Mouse (Mus musculus) hindbrain, embryonic 14.5 days (tissue): ENCODE measurements around the gene Fam71d. TPM values are rescaled to one million over a fixed set of nuclear protein-coding genes. Genes with fewer than 3 reads are reported as not detected.

Experiments used
- ATAC-seq: fragments of 200-750 bp; cut with Nextera tagmentation; 2 replicates; pipeline ENCODE4 v1.8.0; 2017; ENCODE audit warnings: moderate number of reproducible peaks, mild to moderate bottlenecking, moderate TSS enrichment, moderate library complexity; ENCODE audit not compliant: low FRiP score
- DNase-seq: peaks from one replicate; pipeline ENCODE4 v3.0.0-alpha.2; 2015; ENCODE audit warnings: low spot score
- H3K27ac ChIP-seq: fragments of 300-500 bp; sonication (generic); 2 replicates; pipeline ENCODE4 v1.5.1; 2014; ENCODE audit warnings: mild to moderate bottlenecking, moderate library complexity
- H3K27me3 ChIP-seq: fragments of 300-500 bp; sonication (generic); 2 replicates; pipeline ENCODE4 v1.6.1; 2014; ENCODE audit warnings: mild to moderate bottlenecking, low read length, mixed read lengths; ENCODE audit not compliant: control insufficient read depth, insufficient read depth
- H3K36me3 ChIP-seq: fragments of 300-500 bp; sonication (generic); replicated peaks from 2 replicates; pipeline ENCODE4 v1.6.1; 2014; ENCODE audit not compliant: control insufficient read depth, insufficient read depth
- H3K4me1 ChIP-seq: fragments of 300-500 bp; sonication (generic); replicated peaks from 2 replicates; pipeline ENCODE4 v1.6.1; 2014; ENCODE audit warnings: antibody characterized with exemption, low read length, mixed read lengths; ENCODE audit not compliant: control insufficient read depth, insufficient read depth
- H3K4me2 ChIP-seq: fragments of 300-500 bp; sonication (generic); replicated peaks from 2 replicates; pipeline ENCODE4 v1.6.1; 2014; ENCODE audit warnings: mild to moderate bottlenecking, moderate library complexity
- H3K4me3 ChIP-seq: fragments of 300-500 bp; sonication (generic); replicated peaks from 2 replicates; pipeline ENCODE4 v1.5.1; 2014; ENCODE audit warnings: mild to moderate bottlenecking, low read length
- H3K9ac ChIP-seq: fragments of 300-500 bp; sonication (generic); 2 replicates; pipeline ENCODE4 v1.6.1; 2014
- H3K9me3 ChIP-seq: fragments of 300-500 bp; sonication (generic); 2 replicates; pipeline ENCODE4 v1.6.1; 2016; ENCODE audit warnings: low read length; ENCODE audit not compliant: control insufficient read depth
- WGBS: fragments of 180-500 bp; shearing (Covaris S2); extraction: QIAGEN DNeasy Blood & Tissue Kit; methylation state at CpG from one replicate; pipeline ENCODE4 v1.1.7; 2014; 5-methylcytosine and 5-hydroxymethylcytosine counted together
- polyA plus RNA-seq: library from polyadenylated mRNA; unstranded; fragments of >200 nt; fragmentation: Nextera tagmentation; extraction: Ambion mirVana; gene quantifications from 2 replicates; pipeline ENCODE4 v1.2.1, GENCODE M21; 2014

Gene Fam71d
- 0.31 and 0.64 TPM in 2 replicates for polyA plus RNA-seq

DNA sequence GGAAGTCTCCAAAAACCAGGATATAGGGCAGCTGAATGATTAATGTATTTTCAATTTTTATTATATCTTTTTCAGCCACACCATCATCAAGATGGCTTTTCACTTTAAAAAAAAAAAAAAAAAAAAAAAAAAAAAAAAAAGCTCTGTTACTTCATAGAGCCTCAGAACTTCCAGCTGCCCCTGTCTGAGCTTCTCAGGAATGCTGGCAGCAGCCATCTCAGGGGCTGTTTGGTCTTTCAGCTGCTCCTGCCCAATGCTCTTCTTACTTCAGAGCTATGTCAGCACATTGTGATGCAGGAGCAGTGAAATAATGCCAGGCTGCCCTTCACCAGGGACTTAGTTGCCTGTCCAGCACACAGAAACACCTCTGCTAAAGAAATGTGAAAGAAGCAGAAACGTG is at the start of gene Fam71d:
Gene Fam71d (plus strand): TSS at position 211 of the 400 bp plus-strand sequence.
- WGBS, result 74% methylated on average over 1 of the region's 1 CpGs
- Histone ChIP-seq H3K27me3 (no peaks in the 10 kb centered on the region), H3K4me2 (no peak within 1 kb of the TSS), H3K9me3 (no peaks in the 10 kb centered on the region), H3K27ac (no peak within 1 kb of the TSS), H3K36me3 (no peaks in the 10 kb centered on the region), H3K9ac (no peak within 1 kb of the TSS), H3K4me1 (no peaks in the 10 kb centered on the region), H3K4me3 (no peak within 1 kb of the TSS)
- ATAC-seq (no peak), DNase-seq (no peak)

DNA sequence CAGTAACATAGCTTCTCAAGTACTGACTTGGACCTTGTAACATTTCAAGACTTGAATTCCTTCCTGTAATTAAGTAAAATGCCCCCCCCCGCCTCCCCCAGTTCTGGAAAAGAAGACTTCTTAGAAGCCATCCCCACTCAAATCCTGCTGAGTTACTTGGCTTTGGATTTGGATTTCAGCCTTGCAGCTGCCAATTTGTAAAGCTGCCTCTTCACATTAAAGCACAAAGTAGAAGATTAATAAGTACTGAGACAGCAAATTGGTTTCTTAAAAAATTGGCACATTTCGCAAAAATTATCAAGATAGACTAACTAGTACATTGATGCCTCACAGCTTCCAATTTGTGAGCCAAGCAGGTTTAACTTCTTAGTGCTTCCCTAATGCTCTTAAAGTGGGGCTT is 47.6 kb upstream of the Fam71d start:
- H3K27me3 ChIP-seq, result no peaks in the 10 kb centered on the region
- H3K36me3 ChIP-seq, result no peaks in the 10 kb centered on the region
- DNase-seq (no peak), ATAC-seq (no peak)
- no peak overlapping the region for H3K4me3 ChIP-seq
- H3K4me2 ChIP-seq, result no peak overlapping the region
- H3K4me1 ChIP-seq, result no peaks in the 10 kb centered on the region
- H3K27ac ChIP-seq, result no peak overlapping the region
- no peaks in the 10 kb centered on the region for H3K9me3 ChIP-seq
- H3K9ac ChIP-seq, result no peak overlapping the region
- 79% methylated on average over 2 of the region's 2 CpGs for WGBS

DNA sequence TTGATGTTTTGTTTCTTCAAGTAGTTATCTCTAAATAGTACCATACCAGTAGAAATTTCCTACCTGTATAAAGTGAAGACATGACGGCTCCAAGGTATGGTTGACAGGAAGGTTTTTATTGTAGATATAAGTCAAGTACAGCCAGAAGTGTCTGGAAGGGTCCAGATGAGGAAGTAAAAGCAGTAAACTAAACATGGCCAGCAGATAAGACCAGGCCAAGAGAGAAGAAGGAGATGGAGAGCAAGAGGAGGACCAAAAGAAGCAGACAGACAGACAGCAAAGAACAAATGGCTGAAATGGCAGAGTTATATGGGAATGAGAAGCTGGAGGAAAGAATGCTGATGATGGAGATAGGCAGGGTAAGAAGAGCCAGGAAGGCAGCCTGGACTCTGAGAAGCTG is 46.1 kb upstream of the Fam71d start:
- DNase-seq, result no peak
- H3K27ac ChIP-seq, result no peak overlapping the region
- H3K9me3 ChIP-seq, result no peaks in the 10 kb centered on the region
- no peak overlapping the region for H3K4me2 ChIP-seq
- no peaks in the 10 kb centered on the region for H3K4me1 ChIP-seq
- H3K27me3 ChIP-seq, result no peaks in the 10 kb centered on the region
- no peaks in the 10 kb centered on the region for H3K36me3 ChIP-seq
- WGBS, result 96% methylated on average over 1 of the region's 1 CpGs
- H3K4me3 ChIP-seq, result no peak overlapping the region
- no peak for ATAC-seq
- H3K9ac ChIP-seq, result no peak overlapping the region

DNA sequence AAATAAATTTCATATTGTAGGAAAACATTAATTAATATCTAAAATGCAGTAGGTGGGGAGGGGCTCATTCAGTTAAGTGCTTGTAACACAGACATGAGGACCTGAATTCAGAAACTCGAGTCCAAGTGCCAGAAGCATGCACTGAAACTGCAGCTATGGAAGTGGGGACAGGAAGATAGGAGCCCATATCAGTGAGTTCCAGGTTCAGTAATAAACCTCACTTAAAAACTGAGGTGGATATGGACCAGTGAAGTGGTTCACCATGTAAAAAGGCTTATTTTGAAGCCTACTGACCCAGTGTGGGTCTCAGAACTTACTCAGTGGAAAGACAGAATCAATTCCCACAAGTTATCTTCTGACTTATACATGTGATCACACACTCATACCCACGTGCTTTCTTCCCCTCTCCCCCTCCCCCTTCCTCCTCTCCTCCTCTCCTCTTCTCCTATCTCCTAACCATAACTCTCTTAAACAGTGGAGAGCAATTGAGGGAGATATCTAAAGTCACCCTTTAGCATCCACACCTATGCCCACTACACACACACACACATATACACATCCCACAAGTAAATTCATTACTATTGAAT is 31.5 kb upstream of the Fam71d start:
- DNase-seq (no peak), ATAC-seq (no peak)
- no peaks in the 10 kb centered on the region for H3K36me3 ChIP-seq
- H3K4me1 ChIP-seq, result no peaks in the 10 kb centered on the region
- H3K4me2 ChIP-seq, result no peak overlapping the region
- H3K4me3 ChIP-seq, result no peak overlapping the region
- no peak overlapping the region for H3K27ac ChIP-seq
- 77% methylated on average over 2 of the region's 2 CpGs for WGBS
- H3K9me3 ChIP-seq, result no peaks in the 10 kb centered on the region
- no peaks in the 10 kb centered on the region for H3K27me3 ChIP-seq
- no peak overlapping the region for H3K9ac ChIP-seq

DNA sequence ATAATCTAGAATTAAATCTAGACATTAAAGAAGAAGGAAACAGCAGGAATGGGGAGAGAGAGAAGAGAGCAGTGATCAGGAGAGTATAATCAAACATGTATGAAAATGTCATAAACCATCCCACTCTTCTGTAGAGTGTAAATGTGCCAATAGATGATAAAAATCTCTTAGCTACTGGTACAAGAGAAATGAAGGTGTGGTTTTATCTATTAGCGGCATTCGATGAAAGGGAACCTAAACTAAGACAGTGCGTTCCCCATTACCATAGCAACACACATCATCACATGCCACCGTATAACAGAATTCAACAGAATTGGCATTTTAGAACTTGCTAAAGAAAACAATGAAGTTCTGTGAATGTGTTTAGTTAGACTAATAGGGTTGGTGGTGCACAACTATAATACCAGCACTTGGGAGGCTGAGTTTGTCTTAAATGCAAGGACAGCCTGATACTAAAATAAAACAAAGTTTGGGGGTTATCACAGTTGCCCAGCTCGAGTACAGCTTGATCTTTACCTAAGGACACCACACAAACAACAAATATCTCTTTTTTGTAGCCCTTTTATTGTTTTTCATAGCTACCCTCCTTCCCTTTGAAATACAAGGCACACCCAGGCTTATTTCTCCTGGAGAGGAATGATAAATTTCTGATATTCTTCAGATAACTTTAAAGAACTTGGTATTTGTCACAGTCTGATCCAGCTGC is 13.1 kb upstream of the Fam71d start:
- no peak for DNase-seq
- Histone ChIP-seq H3K9me3 (no peaks in the 10 kb centered on the region), H3K27ac (no peak overlapping the region), H3K9ac (no peak overlapping the region), H3K27me3 (no peaks in the 10 kb centered on the region), H3K4me1 (no peaks in the 10 kb centered on the region), H3K36me3 (no peaks in the 10 kb centered on the region), H3K4me2 (no peak overlapping the region), H3K4me3 (no peak overlapping the region)
- 88% methylated on average over 5 of the region's 5 CpGs for WGBS
- no peak for ATAC-seq

DNA sequence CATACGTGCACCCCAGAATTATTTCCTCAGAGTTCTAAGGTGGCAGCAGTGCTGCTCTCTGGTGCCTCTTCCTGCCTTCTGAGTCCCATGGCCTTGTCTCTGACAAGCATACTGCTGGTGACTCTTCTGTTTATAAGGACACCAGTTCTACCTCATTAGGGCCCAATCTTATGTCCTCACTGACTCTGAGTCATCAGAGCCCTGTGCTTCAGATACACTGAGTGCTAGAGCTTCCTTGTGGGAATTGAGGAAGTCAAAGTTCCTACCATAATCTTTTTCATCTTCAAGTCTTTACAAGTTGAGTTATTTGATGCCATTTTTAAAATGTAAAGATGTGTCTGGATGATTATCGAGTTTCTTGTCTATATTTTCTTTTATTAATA is 12.5 kb upstream of the Fam71d start:
- H3K27ac ChIP-seq, result no peak overlapping the region
- H3K4me2 ChIP-seq, result no peak overlapping the region
- no peak overlapping the region for H3K9ac ChIP-seq
- no peak overlapping the region for H3K4me3 ChIP-seq
- H3K4me1 ChIP-seq, result no peaks in the 10 kb centered on the region
- H3K9me3 ChIP-seq, result no peaks in the 10 kb centered on the region
- ATAC-seq (no peak), DNase-seq (no peak)
- WGBS, result 90% methylated on average over 2 of the region's 2 CpGs
- no peaks in the 10 kb centered on the region for H3K27me3 ChIP-seq
- no peaks in the 10 kb centered on the region for H3K36me3 ChIP-seq

DNA sequence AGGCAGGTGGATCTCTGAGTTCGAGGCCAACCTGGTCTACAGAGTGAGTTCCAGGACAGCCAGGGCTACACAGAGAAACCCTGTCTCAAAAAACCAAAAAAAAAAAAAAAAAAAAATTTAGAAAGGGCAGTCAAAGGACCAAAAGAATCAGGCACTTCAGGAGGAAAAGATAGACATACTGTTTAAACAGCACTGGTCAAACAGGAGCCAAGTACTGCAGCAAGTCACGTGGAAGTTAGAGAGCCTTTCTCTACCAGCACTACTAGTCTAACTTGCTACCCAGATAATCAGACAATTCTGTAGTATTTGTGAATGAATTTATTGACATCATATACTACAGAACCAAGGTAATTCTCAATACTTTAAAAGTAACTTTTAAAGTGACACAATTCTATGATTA is 10.3 kb upstream of the Fam71d start:
- Histone ChIP-seq H3K27ac (no peak overlapping the region), H3K9me3 (no peaks in the 10 kb centered on the region), H3K4me1 (no peaks in the 10 kb centered on the region), H3K36me3 (no peaks in the 10 kb centered on the region), H3K9ac (no peak overlapping the region), H3K4me3 (no peak overlapping the region), H3K4me2 (no peak overlapping the region), H3K27me3 (no peaks in the 10 kb centered on the region)
- WGBS, result 99% methylated on average over 2 of the region's 2 CpGs
- ATAC-seq, result no peak
- no peak for DNase-seq

DNA sequence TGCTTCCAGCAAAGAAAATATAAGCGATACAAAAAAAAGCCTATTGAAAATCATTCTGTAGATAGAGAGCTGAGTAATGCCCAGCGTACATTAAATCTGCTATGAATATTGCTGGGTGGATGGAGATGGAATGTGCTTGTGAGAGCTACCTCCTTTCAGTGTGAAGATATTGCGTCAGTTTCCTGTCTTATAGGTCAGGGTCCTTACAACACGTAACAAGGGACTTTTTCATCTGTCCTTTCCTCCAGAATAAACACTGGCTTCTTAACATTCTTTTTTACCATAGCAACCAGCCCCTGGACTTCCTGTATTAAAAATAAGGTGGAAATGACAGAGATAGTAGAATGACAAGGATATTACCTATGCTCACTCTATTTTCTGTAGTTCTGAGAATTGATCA is 9.1 kb upstream of the Fam71d start:
- ATAC-seq, result no peak
- Histone ChIP-seq H3K4me2 (no peak overlapping the region), H3K4me1 (no peaks in the 10 kb centered on the region), H3K27ac (no peak overlapping the region), H3K27me3 (no peaks in the 10 kb centered on the region), H3K9me3 (no peaks in the 10 kb centered on the region), H3K4me3 (no peak overlapping the region), H3K9ac (no peak overlapping the region), H3K36me3 (no peaks in the 10 kb centered on the region)
- 78% methylated on average over 4 of the region's 4 CpGs for WGBS
- DNase-seq, result no peak

DNA sequence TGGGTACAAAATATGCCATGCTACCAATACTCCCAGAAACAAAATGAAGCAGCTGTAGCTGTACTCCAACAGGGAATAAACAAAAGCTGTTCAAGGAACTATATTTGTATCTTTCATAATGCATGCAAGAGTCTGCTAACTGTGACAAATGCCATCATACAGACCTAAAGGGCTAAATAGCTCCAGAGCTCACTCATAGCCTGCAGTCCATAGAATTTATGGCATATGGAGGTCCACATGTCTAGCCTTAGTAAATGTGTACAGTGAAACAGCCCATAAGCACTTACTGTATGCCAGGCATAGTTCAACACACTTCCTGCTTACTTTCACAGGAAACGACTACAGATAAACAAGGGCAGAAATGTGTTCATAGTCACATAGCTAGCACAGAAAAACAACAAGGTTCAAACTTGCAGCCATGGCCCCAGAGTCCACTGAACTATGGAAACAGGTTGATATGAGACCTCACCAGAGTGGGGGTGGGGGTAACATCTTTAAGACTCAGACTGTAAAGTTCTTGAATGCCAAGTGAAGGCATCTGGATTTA is 5.6 kb upstream of the Fam71d start:
- WGBS, result 93% methylated on average over 1 of the region's 1 CpGs

More for the DNA sequence above, 5.6 kb upstream of the Fam71d start:
- Histone ChIP-seq H3K9me3 (no peaks in the 10 kb centered on the region), H3K27me3 (no peaks in the 10 kb centered on the region), H3K36me3 (no peaks in the 10 kb centered on the region), H3K4me2 (no peak overlapping the region), H3K9ac (no peak overlapping the region), H3K4me1 (no peaks in the 10 kb centered on the region), H3K4me3 (no peak overlapping the region), H3K27ac (no peak overlapping the region)
- no peak for DNase-seq
- ATAC-seq, result no peak
